Mouse (Mus musculus) layer of hippocampus, postnatal 25 days (tissue): ENCODE data around the gene Rbbp6. TPM values are rescaled to one million over a fixed set of nuclear protein-coding genes. Genes with fewer than 3 reads are reported as not detected.

Source experiments
- DNase-seq, 2 experiments: peaks; one replicate each; pipeline ENCODE4 v3.0.0; 2022; ENCODE audit warnings: mixed read lengths in 2 of 2, low spot score in 1 of 2; ENCODE audit errors: extremely low spot score in 1 of 2
- total RNA-seq, 2 experiments: library from RNA; stranded (reverse); gene quantifications; 2 replicates each; pipeline ENCODE4 v1.2.3; 2021

Rbbp6 gene
- total RNA-seq, 2 experiments from 2014 or later, result 57.9 to 73.0 TPM

DNA sequence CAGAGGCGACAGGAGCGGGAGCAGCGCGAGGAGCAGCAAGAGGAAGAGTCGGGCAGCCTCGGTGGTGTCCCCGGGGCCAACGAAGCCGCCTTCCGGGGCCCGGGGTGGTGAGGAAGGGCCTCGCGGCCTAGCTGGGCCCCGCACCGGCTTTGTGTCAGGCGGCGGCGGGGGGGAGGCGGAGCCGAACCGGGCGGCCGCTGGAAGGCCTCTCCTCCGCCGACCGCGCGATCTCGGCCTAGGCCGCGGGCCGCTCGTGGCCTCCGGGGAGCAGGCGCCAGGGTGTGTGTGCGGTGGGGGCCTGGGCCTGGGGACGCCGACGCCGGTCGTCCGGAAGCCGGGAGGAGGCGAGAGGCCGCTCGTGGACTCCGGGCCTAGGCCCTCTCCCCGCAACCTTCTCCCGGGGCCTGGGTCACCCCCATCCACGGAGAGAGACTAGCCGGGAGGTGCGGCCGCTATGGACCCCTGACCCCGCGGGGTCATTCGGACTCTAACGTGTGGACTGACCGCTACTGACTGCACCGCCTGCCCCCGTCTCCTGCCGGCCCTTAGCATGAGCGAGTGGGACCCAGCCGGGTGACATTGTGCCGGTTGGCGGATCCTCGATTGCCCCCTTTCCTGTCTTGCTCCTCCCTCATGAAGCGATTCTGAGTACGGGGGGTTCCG, 4.8 kb downstream of the Rbbp6 start:
- peak; percentile 16 to 45 for DNase-seq

DNA sequence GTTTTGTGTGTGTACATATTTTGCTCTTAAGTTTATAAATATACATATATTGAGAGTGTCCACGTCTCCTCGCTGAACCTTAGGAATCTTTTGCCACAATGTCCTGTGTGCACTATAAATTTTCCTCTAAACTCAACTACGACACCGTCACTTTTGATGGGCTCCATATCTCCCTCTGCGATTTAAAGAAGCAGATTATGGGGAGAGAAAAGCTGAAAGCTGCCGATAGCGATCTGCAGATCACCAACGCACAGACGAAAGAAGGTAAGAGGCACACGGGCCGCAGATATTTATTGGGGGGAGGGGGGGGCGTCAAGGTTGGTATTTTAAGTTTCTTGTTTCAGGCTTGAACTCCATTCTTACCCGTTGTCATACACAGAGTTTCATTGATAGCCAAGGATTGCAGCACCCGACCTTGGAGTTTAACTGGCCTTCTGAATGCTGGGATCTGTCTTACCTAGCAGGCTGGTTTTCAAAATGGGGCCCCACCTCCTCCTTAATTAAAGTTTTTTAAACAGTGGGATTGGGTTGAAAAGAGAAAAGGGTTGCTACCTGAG, 5.5 kb downstream of the Rbbp6 start:
- DNase-seq, result no peak

DNA sequence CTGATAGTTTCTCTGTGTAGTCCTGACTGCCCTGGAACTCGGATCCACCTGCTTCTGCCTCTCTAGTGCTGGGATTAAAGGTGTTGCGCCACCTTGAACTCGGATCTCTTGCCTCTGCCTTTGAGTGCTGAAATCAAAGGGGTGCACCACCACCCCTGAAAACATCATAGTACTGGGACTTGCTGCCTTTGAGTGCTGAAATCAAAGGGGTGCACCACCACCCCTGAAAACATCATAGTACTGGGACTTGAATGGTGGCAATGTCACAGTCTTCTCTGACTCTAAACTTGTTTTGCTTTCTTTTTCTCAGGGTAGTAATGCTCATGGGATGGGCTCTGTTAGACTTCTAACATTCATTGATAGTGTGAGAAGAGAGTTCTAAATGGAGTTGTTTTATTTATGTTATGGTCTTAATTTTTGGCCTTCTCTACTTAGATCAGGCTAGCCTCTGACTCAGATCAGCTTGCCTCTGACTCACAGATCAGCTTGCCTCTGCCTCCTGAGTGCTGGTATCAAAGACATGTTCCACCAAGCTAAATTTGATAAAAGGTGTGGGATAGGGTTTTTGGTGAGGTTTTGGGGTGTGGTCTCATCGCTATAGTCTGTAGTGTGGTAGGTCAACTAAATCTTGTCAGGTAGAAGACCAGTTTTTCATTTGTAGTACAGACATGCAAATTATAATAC, 6.7 kb downstream of the Rbbp6 start:
- no peak for DNase-seq

DNA sequence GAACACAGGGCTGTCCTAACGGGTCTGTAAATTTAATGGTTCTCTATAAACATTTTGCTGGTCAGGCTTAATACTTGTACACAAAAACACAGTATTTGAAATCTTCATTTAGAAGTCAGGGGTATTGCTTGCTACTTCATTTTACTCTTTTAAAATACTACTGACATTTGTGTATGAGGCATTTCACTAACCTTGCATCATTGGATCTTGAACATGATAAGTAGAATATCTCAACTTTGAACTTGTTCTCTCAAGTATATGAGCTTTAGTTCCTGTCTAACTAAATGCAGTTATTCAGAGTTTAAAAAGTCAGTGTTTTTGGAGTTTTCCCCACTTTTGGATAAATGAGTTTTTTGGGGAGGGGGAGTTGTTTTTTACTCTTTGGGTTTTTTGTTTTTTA, 14.0 kb downstream of the Rbbp6 start:
- no peak for DNase-seq

DNA sequence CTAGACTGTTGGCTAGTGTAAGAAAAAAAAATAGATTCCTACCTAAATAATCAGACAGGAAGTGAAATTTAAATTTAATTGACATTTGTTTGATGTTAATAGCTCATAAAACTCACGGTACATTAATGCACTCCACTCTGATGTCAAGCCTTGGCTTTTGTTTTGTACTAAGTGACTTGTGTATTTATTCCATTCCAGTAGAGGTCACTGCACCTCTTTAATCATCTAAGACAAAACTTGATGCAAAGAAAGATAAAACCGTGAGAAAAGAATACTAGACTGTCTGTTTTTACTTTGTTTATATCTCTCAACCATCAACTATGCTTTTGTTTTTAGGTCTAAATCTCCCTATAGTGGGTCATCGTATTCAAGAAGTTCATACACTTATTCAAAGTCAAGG, 32.7 kb downstream of the Rbbp6 start:
- no peak for DNase-seq

DNA sequence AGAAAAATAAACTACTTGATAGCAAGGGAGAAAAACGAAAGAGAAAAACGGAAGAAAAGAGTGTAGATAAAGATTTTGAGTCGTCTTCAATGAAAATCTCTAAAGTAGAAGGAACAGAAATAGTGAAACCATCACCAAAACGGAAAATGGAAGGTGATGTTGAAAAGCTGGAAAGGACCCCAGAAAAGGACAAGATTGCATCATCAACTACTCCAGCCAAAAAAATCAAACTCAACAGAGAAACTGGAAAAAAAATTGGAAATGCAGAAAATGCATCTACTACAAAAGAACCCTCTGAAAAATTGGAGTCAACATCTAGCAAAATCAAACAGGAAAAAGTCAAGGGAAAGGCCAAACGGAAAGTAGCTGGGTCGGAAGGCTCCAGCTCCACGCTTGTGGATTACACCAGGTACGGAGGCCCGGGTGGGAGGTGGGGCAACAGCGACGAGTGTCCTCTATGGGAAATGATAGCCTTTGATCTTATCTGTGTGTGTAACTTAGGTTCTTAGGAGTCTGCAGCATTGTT, 34.4 kb downstream of the Rbbp6 start:
- DNase-seq, result no peak

DNA sequence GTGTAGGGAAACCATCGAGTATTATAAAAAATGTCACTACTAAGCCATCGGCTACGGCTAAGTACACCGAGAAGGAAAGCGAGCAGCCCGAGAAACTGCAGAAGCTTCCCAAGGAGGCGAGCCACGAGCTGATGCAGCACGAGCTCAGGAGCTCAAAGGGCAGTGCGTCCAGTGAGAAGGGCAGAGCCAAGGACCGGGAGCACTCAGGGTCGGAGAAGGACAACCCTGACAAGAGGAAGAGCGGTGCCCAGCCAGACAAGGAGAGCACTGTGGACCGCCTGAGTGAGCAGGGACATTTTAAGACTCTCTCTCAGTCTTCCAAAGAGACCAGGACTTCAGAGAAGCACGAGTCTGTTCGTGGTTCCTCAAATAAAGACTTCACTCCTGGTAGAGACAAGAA, 35.3 kb downstream of the Rbbp6 start:
- DNase-seq, result no peak

DNA sequence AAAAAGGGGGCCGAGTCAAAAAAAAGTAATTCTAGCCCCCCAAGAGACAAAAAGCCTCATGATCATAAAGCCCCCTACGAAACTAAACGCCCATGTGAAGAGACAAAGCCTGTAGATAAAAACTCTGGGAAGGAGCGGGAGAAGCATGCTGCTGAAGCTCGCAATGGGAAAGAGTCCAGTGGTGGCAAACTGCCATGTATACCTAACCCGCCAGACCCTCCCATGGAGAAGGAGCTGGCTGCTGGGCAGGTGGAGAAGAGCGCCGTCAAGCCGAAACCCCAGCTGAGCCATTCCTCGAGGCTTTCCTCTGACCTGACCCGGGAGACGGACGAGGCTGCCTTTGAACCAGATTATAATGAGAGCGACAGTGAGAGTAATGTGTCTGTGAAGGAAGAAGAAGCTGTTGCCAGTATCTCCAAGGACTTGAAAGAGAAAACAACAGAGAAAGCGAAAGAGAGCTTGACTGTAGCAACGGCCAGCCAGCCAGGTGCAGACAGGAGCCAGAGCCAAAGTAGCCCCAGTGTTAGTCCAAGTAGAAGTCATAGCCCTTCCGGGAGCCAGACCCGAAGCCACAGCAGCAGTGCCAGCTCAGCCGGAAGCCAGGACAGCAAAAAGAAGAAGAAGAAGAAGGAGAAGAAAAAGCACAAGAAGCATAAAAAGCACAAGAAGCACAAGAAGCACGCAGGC, 36.0 kb downstream of the Rbbp6 start:
- DNase-seq, result no peak

DNA sequence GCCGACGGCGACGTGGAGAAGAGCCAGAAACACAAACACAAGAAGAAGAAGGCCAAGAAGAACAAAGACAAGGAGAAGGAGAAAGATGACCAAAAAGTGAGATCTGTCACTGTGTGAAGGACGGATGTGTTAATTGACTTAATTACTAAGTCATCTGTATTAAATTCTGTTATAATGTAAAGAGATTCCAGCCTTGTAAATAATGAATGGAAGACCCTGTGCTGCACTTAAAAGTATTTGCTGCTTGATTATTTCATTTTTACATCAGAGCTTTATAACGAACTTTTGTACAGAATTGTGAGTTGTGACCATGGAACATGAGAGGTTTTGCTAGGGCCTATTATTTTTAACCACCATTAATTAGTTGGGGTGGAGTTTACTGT, 36.5 kb downstream of the Rbbp6 start:
- no peak for DNase-seq

DNA sequence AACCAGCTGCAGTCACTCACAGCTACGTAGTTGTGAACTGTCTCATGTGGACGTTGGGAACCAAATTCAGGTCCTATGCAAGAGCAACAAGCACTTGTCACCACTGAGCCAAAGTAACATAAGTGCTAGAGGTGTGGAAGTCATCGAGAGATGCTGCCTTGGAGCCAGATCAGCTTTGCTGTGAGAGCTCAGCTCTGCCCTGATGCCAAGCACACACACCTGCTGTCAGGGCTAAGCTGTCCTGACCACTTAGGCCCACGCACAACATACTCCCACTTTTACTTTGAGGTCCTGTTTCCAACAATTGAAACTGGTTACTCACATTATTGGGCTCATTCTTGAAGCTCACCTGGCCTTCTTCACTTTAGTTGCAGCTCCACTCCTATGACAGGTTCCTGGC, 37.7 kb downstream of the Rbbp6 start:
- DNase-seq, result no peak

DNA sequence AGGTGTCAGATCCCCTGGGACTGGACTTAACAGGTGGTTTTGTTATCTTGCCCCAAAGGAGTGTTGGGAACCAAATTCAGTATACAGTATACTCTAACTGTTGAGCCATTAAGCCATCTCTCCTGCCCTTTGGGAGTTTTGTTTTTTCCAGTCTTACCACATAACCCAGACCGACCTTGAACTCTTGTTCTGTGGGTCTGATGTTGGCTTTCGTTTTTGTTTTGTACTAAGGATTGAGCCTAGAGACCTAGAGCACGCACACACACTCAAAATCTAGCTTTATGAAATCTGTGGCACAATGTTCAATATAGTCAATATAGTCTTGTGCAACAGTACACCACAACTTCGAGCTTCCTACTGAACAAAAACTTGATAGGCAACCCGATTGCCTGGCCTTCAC, 39.0 kb downstream of the Rbbp6 start:
- no peak for DNase-seq

DNA sequence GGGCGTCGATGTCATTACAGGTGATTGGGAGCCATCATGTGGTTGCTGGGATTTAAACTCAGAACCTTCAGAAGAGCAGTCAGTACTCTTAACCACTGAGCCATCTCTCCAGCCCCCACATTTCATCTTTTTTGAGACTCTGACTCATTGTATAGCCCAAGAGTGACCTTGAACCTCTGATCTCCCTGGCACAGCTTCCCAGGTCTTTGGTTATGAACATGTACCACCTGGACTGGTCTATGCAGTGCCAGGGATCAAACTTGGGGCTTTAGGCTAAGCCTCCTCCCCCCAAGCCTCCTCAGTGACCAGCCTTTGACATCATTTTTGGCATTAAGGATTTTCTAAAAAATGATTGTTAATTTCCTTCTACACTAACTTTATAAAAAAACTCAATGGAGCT, 40.8 kb downstream of the Rbbp6 start:
- no peak for DNase-seq

DNA sequence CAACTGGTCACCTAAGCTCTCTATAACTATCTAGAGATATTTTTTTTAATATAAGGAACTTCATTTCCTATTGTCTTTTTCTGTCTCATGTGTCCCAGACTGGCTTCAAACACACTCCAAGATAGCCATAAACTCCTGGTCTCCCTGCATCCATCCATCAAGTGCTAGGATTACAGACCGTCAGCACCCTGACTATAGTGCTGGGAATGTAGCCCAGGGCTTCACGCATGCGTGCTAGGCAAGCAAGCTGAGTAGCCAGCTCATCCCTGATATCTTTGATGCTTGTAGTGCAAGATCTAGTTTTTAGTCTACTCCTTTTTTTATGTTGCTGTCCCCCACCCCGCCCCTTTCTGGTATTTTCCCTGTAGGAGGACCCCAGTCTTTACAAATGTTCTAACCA, 42.3 kb downstream of the Rbbp6 start:
- DNase-seq, result no peak

DNA sequence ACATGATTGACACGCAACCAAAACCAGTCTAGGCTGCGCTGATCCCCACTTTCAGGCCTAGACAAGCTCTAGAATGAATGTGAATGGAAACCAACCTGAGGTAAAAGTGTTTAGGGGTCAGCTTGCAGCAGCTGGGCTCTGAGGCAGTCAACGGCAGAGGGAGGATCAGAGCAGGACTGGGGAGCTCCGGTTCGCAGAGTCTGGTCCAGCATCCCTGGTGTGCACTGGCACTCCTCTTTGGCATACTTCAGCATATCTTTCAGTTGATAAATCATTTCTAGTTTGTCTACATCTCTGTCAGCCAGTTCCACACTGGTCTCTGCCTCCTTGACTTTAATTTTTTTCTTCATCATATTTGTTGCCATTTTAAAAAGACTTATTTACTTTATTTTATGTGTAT, 48.0 kb downstream of the Rbbp6 start:
- DNase-seq, result no peak

DNA sequence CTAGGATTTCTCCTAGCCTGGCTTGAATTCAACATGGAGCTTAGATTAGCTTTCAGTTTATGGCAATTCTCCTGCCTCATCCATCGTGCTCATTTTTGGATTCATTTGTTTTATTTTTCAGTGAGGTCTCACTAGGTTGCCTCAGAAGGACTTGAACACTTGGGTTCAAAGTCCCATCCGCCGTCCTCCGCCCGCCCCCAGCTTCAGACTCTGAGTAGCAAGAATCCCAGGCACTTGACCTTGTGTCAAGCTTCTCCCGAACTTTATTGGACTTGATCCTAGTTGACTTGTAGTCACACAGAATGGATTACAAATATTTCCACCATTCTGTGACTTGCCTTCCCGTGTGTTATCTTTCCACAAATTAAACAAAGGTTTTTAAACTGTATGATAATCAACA, 49.2 kb downstream of the Rbbp6 start:
- DNase-seq, result no peak

DNA sequence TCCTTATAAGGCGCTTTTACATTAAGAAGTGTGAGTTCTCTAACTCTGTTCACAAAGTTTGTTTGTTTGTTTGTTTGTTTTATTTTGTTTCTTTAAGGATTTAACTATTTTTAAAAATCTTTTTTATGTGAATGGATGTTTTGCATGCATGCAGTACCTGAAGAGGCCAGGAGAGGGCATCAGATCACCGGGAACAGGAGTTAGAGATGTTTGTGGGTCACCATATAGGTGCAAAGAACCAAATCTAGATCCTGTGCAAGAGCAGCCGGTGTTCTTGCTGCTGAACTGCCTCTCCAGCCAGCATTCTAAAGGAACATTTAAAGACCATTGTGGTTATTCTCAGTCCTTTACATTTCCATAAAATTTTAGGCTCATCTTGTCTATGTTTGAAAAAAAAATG, 52.1 kb downstream of the Rbbp6 start:
- DNase-seq, result peak in 1 of 2 experiments; percentile 60

DNA sequence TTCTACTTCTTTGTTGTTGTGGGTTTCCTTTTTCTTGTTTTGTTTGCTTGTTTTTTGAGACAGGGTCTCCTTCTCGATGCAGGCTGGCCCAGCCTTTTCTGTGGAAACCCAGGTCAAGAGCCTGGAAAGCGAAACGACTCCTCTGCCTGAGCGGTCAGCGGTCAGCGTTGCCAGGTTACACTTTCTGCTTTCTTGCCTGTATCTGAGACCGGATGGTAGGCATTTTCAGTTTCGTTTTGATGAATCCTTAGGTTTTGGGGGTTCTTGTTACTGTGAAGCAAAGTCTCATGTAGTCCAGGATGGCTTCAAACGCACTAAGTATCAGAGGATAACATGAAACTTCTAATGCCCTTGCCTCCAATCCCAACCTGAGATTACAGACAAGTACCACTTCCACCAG, 59.6 kb downstream of the Rbbp6 start:
- DNase-seq, result no peak

DNA sequence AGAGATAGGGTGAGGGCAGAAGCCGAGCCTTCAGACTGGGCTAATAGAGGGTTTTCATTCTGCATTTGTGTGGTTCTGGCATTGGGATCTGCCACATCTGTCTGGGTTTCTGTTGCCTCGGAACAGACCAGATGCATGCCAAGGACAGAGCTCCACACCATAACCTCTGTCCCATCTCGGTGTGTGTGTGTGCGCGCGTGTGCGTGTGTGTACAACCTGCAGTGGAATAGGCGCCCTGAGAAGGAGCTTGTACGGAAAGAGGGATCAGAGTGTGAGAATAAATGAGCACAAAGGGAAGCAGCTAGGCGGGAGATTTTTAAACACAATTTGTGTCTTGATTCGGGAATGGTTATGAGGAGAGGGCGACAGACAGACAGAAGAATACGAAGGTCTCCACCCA, 64.8 kb downstream of the Rbbp6 start:
- no peak for DNase-seq

DNA sequence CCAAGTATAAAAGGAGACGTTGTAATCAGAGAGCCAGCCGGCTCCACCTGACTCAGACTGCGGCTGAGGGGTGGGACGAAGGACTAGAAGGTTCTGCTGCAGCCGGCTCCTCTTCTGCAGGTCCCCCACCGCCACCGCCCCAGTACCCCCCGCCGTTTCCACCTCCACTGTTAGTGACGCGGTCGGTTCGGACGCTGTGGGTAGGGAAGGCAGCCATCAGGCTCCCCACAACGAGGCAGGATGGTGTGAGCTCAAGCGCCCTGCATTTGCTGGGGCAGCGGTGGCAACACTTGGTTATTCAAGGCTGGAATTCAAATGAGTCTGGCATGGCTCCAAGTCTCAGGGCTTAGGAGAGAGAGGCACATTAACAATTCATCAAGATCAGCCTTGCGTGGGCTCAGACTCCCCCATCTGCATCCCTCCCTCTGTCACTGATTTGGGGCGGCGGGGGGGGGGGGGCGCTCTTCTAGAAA, 65.3 kb downstream of the Rbbp6 start:
- DNase-seq, result peak; percentile 60 to 65

DNA sequence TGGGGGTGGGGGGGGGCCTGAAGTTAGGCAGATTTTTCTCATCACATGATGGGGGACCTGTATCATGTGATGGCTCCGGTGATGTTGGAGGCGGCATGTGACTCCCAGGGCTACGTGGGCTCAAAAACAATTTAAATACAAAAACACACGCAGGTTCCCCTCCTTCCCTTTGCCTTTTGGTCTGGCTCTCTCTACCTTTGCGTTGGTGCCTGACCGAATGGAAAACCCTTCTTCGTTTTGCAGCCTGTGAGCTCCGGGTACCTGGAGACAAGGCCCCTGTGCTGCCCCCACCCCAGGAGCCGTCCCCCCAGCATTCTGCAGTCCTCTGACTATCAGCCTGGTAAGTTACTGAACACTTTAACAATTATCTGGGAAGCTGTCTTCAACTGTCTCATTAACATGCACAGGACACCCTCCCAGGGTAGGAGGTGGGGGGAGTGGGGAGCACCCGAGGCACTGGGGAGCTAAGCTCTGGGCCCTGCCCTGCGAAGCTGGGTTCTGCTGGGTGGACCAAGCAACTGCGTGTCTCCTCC, 65.8 kb downstream of the Rbbp6 start:
- peak in 1 of 2 experiments; percentile 39 for DNase-seq

DNA sequence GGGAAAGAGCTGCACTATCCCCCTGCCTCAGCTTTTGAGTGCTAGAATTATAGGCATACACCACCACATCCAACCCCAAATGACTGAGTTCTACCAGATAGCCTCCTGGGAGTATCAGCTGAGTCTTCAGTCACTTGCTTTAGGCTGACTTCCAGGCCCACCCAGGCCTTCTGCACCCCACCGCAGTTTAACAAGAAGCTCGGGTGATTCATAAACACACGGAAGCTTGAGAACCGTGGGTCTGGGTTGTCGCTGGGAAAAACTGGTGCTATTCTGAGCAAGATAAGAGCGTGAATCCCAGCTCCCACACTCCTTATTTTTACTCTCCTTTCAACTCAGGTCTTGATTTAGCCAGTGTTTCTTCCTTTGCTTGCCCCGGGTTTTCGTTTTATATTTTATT, 69.8 kb downstream of the Rbbp6 start:
- DNase-seq, result no peak
